Comparison of ENCODE assay signal across 7 mouse cellular contexts in genomic region chrX:105069671-105070503, GRCm38 (mm10). TPM values are rescaled to one million over a fixed set of nuclear protein-coding genes. Genes with fewer than 3 reads are reported as not detected.
DNase-seq lines count a peak whose midpoint lies in the region; ATAC-seq lines count a peak whose summit lies in the region.

No protein-coding gene starts in this region.

- no peaks in the 10 kb centered on the region for H3K9me3 ChIP-seq in intestine, embryonic 14.5 days (ENCODE audit: control insufficient read depth, low read length)

- H3K4me2 ChIP-seq in intestine, embryonic 14.5 days (ENCODE audit: low read length), result peak overlapping the region; percentile 68

- 1% methylated on average over 32 of the region's 32 CpGs for WGBS in intestine, embryonic 14.5 days

- peaks cover 31% of the 10 kb centered on the region for H3K36me3 ChIP-seq in intestine, embryonic 14.5 days (ENCODE audit: control insufficient read depth, insufficient read depth, low read length)

- H3K4me1 ChIP-seq in intestine, embryonic 14.5 days (replicated peaks; ENCODE audit: control insufficient read depth, insufficient read depth, low read length), result no peaks in the 10 kb centered on the region; the same call in 1 of the 2 replicates

- no peaks in the 10 kb centered on the region for H3K27me3 ChIP-seq in intestine, embryonic 14.5 days (replicated peaks; ENCODE audit: control insufficient read depth, insufficient read depth, low read length)

- peak overlapping the region; percentile 58 for H3K9ac ChIP-seq in intestine, embryonic 14.5 days (ENCODE audit: low read length)

- peak; percentile 93 for ATAC-seq in intestine, embryonic 14.5 days (replicated peaks; ENCODE audit: low FRiP score, low TSS enrichment, low read depth)

- H3K27ac ChIP-seq in intestine, embryonic 14.5 days (ENCODE audit: low read depth), result peak overlapping the region; percentile 65

- DNase-seq in adrenal gland, adult 2 months, result peak; percentile 89
- peak; percentile 92 for DNase-seq in embryo, embryonic 11 days
- DNase-seq in gastrocnemius, postnatal 25 days, result peak; percentile 78
- DNase-seq in intestine, embryonic 14.5 days (ENCODE audit: low spot score), result peak; percentile 80
- peak; percentile 76 to 94 for DNase-seq in left cerebral cortex, postnatal 14 days (ENCODE audit: low spot score in 2 of 2)
- DNase-seq in mesoderm, embryonic 11.5 days (ENCODE audit: low read depth, low spot score), result peak; percentile 85
- DNase-seq in right cerebral cortex, postnatal 4 days, result peak; percentile 57

- peak overlapping the region; percentile 59 for H3K4me3 ChIP-seq in intestine, embryonic 14.5 days (ENCODE audit: low read depth, low read length)

- intact Hi-C loops in left cerebral cortex, postnatal 14 days (cut with DNase I), result no loop called here

RNA-seq across cellular contexts. Expression of gene Pbdc1, which starts 9.7 kb away (rescaled TPM):
- 10 to 100 TPM; 15.9 to 19.7 TPM for total RNA-seq in adrenal gland, adult 2 months (2021)
- 3.2 and 4.1 TPM in 2 replicates for polyA plus RNA-seq in adrenal gland, adult 2 months (2012; rRNA removed)
- total RNA-seq in gastrocnemius, postnatal 25 days (2021), result 1 to 10 TPM; 6.0 to 8.6 TPM
- 50.3 and 71.0 TPM in 2 replicates for polyA plus RNA-seq in intestine, embryonic 14.5 days (2014; fragmentation: Nextera tagmentation; extraction: Ambion mirVana)
- 10 to 100 TPM; 15.5 to 18.3 TPM for total RNA-seq in left cerebral cortex, postnatal 14 days (2021)

RNA-seq across cellular contexts. Expression of gene Magee1, which starts 50.3 kb away (rescaled TPM):
- total RNA-seq in adrenal gland, adult 2 months (2021), result 10 to 100 TPM; 11.4 to 16.8 TPM
- polyA plus RNA-seq in adrenal gland, adult 2 months (2012; rRNA removed), result 16.7 and 20.7 TPM in 2 replicates
- 1 to 10 TPM in 1 of 2 experiments, under 1 TPM in 1; 0.90 to 1.8 TPM for total RNA-seq in gastrocnemius, postnatal 25 days (2021)
- polyA plus RNA-seq in intestine, embryonic 14.5 days (2014; fragmentation: Nextera tagmentation; extraction: Ambion mirVana), result 11.7 and 13.3 TPM in 2 replicates
- total RNA-seq in left cerebral cortex, postnatal 14 days (2021), result 100 to 1,000 TPM; 153 to 165 TPM

Comparison
In these comparisons a context has a peak if more than half of its experiments do, and no peak if none do; other contexts are left out.
1. Peak in every context shown above with its lines: DNase-seq, ATAC-seq, H3K4me3 ChIP-seq and H3K27ac ChIP-seq.
2. RNA of gene Magee1, which starts 50.3 kb away (total RNA-seq): 153 to 165 TPM in left cerebral cortex, postnatal 14 days; 11.4 to 16.8 TPM in adrenal gland, adult 2 months and 0.90 to 1.8 TPM in gastrocnemius, postnatal 25 days; every median in the first group is over 4 times any median in the second.